Mouse (Mus musculus): ENCODE results near the gene Fbxl17. TPM values are rescaled to one million over a fixed set of nuclear protein-coding genes. Genes with fewer than 3 reads are reported as not detected.

Gene Fbxl17
- polyA plus RNA-seq, 1 experiment from 2014 or later: 3.1 TPM

GRCm38 (mm10) chr17:63108035-63108434, 391.8 kb downstream of the Fbxl17 start:
- Histone ChIP-seq H3K27me3 (replicated peaks) (no peaks in the 10 kb centered on the region), H3K36me3 (no peaks in the 10 kb centered on the region), H3K9me3 (replicated peaks) (no peaks in the 10 kb centered on the region), H3K27ac (no peak overlapping the region), H3K9ac (no peak overlapping the region), H3K4me1 (no peaks in the 10 kb centered on the region), H3K4me3 (no peak overlapping the region), H3K4me2 (no peak overlapping the region)
- 78% methylated on average over 5 of the region's 5 CpGs for WGBS (ENCODE audit: insufficient replicate concordance)
- no peak for ATAC-seq

GRCm38 (mm10) chr17:63107515-63107914, 392.3 kb downstream of the Fbxl17 start:
- Histone ChIP-seq H3K4me3 (no peak overlapping the region), H3K9ac (no peak overlapping the region), H3K27ac (no peak overlapping the region), H3K4me1 (no peaks in the 10 kb centered on the region), H3K27me3 (replicated peaks) (no peaks in the 10 kb centered on the region), H3K9me3 (replicated peaks) (no peaks in the 10 kb centered on the region), H3K4me2 (no peak overlapping the region), H3K36me3 (no peaks in the 10 kb centered on the region)
- no peak for ATAC-seq
- WGBS (ENCODE audit: insufficient replicate concordance): 82% methylated on average over 4 of the region's 4 CpGs

- Histone ChIP-seq H3K27ac (no peak overlapping the region), H3K36me3 (no peaks in the 10 kb centered on the region), H3K27me3 (replicated peaks) (no peaks in the 10 kb centered on the region), H3K9me3 (replicated peaks) (no peaks in the 10 kb centered on the region), H3K4me1 (no peaks in the 10 kb centered on the region), H3K9ac (no peak overlapping the region), H3K4me3 (no peak overlapping the region), H3K4me2 (no peak overlapping the region)
- 70% methylated on average over 2 of the region's 2 CpGs for WGBS (ENCODE audit: insufficient replicate concordance)
- ATAC-seq: no peak
These were observed 404.3 kb downstream of the Fbxl17 start for GRCm38 (mm10) chr17:63095553-63095952.

- H3K9me3 ChIP-seq (replicated peaks): no peaks in the 10 kb centered on the region
- H3K4me3 ChIP-seq: no peak overlapping the region
- ATAC-seq: no peak
- H3K27me3 ChIP-seq (replicated peaks): no peaks in the 10 kb centered on the region
- no peaks in the 10 kb centered on the region for H3K4me1 ChIP-seq
- H3K4me2 ChIP-seq: no peak overlapping the region
- 73% methylated on average over 4 of the region's 4 CpGs for WGBS (ENCODE audit: insufficient replicate concordance)
- no peaks in the 10 kb centered on the region for H3K36me3 ChIP-seq
- H3K9ac ChIP-seq: no peak overlapping the region
- H3K27ac ChIP-seq: no peak overlapping the region
These were observed 404.8 kb downstream of the Fbxl17 start for GRCm38 (mm10) chr17:63095017-63095416.

- no peak overlapping the region for H3K4me2 ChIP-seq
- no peaks in the 10 kb centered on the region for H3K9me3 ChIP-seq (replicated peaks)
- H3K4me1 ChIP-seq: no peaks in the 10 kb centered on the region
- ATAC-seq: no peak
- no peak overlapping the region for H3K27ac ChIP-seq
- no peak overlapping the region for H3K4me3 ChIP-seq
- H3K9ac ChIP-seq: no peak overlapping the region
- 43% methylated on average over 4 of the region's 4 CpGs for WGBS (ENCODE audit: insufficient replicate concordance)
- no peaks in the 10 kb centered on the region for H3K27me3 ChIP-seq (replicated peaks)
- H3K36me3 ChIP-seq: no peaks in the 10 kb centered on the region
These were observed 406.6 kb downstream of the Fbxl17 start for GRCm38 (mm10) chr17:63093184-63093583.

GRCm38 (mm10) chr17:63092774-63093173, 407.0 kb downstream of the Fbxl17 start:
- Histone ChIP-seq H3K9me3 (replicated peaks) (no peaks in the 10 kb centered on the region), H3K27me3 (replicated peaks) (no peaks in the 10 kb centered on the region), H3K4me2 (no peak overlapping the region), H3K9ac (no peak overlapping the region), H3K36me3 (no peaks in the 10 kb centered on the region), H3K27ac (no peak overlapping the region), H3K4me1 (no peaks in the 10 kb centered on the region), H3K4me3 (no peak overlapping the region)
- no peak for ATAC-seq
- WGBS (ENCODE audit: insufficient replicate concordance): 46% methylated on average over 6 of the region's 6 CpGs

- no peaks in the 10 kb centered on the region for H3K36me3 ChIP-seq
- no peaks in the 10 kb centered on the region for H3K27me3 ChIP-seq (replicated peaks)
- no peak for ATAC-seq
- H3K4me1 ChIP-seq: no peaks in the 10 kb centered on the region
- H3K4me2 ChIP-seq: no peak overlapping the region
- H3K9ac ChIP-seq: no peak overlapping the region
- no peaks in the 10 kb centered on the region for H3K9me3 ChIP-seq (replicated peaks)
- 78% methylated on average over 3 of the region's 3 CpGs for WGBS (ENCODE audit: insufficient replicate concordance)
- no peak overlapping the region for H3K4me3 ChIP-seq
- H3K27ac ChIP-seq: no peak overlapping the region
These were observed 409.7 kb downstream of the Fbxl17 start for GRCm38 (mm10) chr17:63090112-63090511.

- no peak for ATAC-seq
- Histone ChIP-seq H3K27ac (no peak overlapping the region), H3K27me3 (replicated peaks) (no peaks in the 10 kb centered on the region), H3K4me1 (no peaks in the 10 kb centered on the region), H3K9ac (no peak overlapping the region), H3K4me2 (no peak overlapping the region), H3K4me3 (no peak overlapping the region), H3K36me3 (no peaks in the 10 kb centered on the region), H3K9me3 (replicated peaks) (no peaks in the 10 kb centered on the region)
- WGBS (ENCODE audit: insufficient replicate concordance): 67% methylated on average over 10 of the region's 10 CpGs
These were observed 412.6 kb downstream of the Fbxl17 start for GRCm38 (mm10) chr17:63087265-63087664.

GRCm38 (mm10) chr17:63086526-63086925, 413.3 kb downstream of the Fbxl17 start:
- Histone ChIP-seq H3K4me2 (no peak overlapping the region), H3K36me3 (no peaks in the 10 kb centered on the region), H3K9me3 (replicated peaks) (no peaks in the 10 kb centered on the region), H3K27me3 (replicated peaks) (no peaks in the 10 kb centered on the region), H3K4me3 (no peak overlapping the region), H3K27ac (no peak overlapping the region), H3K9ac (no peak overlapping the region), H3K4me1 (no peaks in the 10 kb centered on the region)
- WGBS (ENCODE audit: insufficient replicate concordance): 54% methylated on average over 3 of the region's 3 CpGs
- ATAC-seq: no peak

- no peak for ATAC-seq
- H3K27me3 ChIP-seq (replicated peaks): no peaks in the 10 kb centered on the region
- no peaks in the 10 kb centered on the region for H3K9me3 ChIP-seq (replicated peaks)
- 86% methylated on average over 6 of the region's 6 CpGs for WGBS (ENCODE audit: insufficient replicate concordance)
- no peaks in the 10 kb centered on the region for H3K4me1 ChIP-seq
- no peak overlapping the region for H3K4me2 ChIP-seq
- H3K9ac ChIP-seq: no peak overlapping the region
- H3K36me3 ChIP-seq: no peaks in the 10 kb centered on the region
- H3K4me3 ChIP-seq: no peak overlapping the region
- no peak overlapping the region for H3K27ac ChIP-seq
These were observed 414.6 kb downstream of the Fbxl17 start for GRCm38 (mm10) chr17:63085227-63085626.

GRCm38 (mm10) chr17:63079087-63079486, 420.7 kb downstream of the Fbxl17 start:
- Histone ChIP-seq H3K27me3 (replicated peaks) (no peaks in the 10 kb centered on the region), H3K4me2 (no peak overlapping the region), H3K4me3 (no peak overlapping the region), H3K9me3 (replicated peaks) (no peaks in the 10 kb centered on the region), H3K9ac (no peak overlapping the region), H3K36me3 (no peaks in the 10 kb centered on the region), H3K4me1 (no peaks in the 10 kb centered on the region), H3K27ac (no peak overlapping the region)
- 83% methylated on average over 5 of the region's 5 CpGs for WGBS (ENCODE audit: insufficient replicate concordance)
- ATAC-seq: no peak

GRCm38 (mm10) chr17:63077509-63077908, 422.3 kb downstream of the Fbxl17 start:
- ATAC-seq: no peak
- Histone ChIP-seq H3K4me1 (no peaks in the 10 kb centered on the region), H3K27ac (no peak overlapping the region), H3K9ac (no peak overlapping the region), H3K9me3 (replicated peaks) (no peaks in the 10 kb centered on the region), H3K4me2 (no peak overlapping the region), H3K36me3 (no peaks in the 10 kb centered on the region), H3K27me3 (replicated peaks) (no peaks in the 10 kb centered on the region), H3K4me3 (no peak overlapping the region)
- WGBS (ENCODE audit: insufficient replicate concordance): 67% methylated on average over 5 of the region's 5 CpGs

GRCm38 (mm10) chr17:63076661-63077060, 423.2 kb downstream of the Fbxl17 start:
- no peaks in the 10 kb centered on the region for H3K27me3 ChIP-seq (replicated peaks)
- no peaks in the 10 kb centered on the region for H3K4me1 ChIP-seq
- H3K4me3 ChIP-seq: no peak overlapping the region
- no peaks in the 10 kb centered on the region for H3K36me3 ChIP-seq
- no peak overlapping the region for H3K27ac ChIP-seq
- no peak for ATAC-seq
- no peaks in the 10 kb centered on the region for H3K9me3 ChIP-seq (replicated peaks)
- 66% methylated on average over 8 of the region's 8 CpGs for WGBS (ENCODE audit: insufficient replicate concordance)
- no peak overlapping the region for H3K9ac ChIP-seq
- H3K4me2 ChIP-seq: no peak overlapping the region
